Mouse (Mus musculus) granulocyte monocyte progenitor cell, adult 5-6 weeks (primary cell): ENCODE results near the gene Lta. TPM values are rescaled to one million over a fixed set of nuclear protein-coding genes. Genes with fewer than 3 reads are reported as not detected.
"Not testable (repeated sequence)": the region's sequence is repeated elsewhere in the genome, so short reads cannot be mapped to it uniquely, and the experiment has no call there.

Experiments
- ATAC-seq: replicated peaks from 2 replicates; pipeline ENCODE4 v1.8.0; 2016; ENCODE audit warnings: mild to moderate bottlenecking, moderate TSS enrichment, inconsistent platforms; ENCODE audit not compliant: poor library complexity, severe bottlenecking
- total RNA-seq, 2 experiments: library from RNA; stranded (forward) in 1 of 2; stranded (reverse) in 1 of 2; fragments of 200-712, 200-1000 nt in 1 of 2; fragments of >200 nt in 1 of 2; fragmentation: Nextera tagmentation in 1 of 2; gene quantifications; 2 replicates each; pipeline ENCODE4 v1.2.3; 2014 to 2017

The Lta gene
- total RNA-seq, 2 experiments from 2014 or later: not detected

- no peak for ATAC-seq
These were observed 35.5 kb upstream of the Lta start for GRCm38 (mm10) chr17:35240384-35241304.

GRCm38 (mm10) chr17:35239700-35240099 lies 34.5 kb upstream of the Lta start:
- ATAC-seq: no peak

GRCm38 (mm10) chr17:35237504-35237903 lies 32.4 kb upstream of the Lta start:
- ATAC-seq: no peak

- ATAC-seq: no peak
These were observed 31.8 kb upstream of the Lta start for GRCm38 (mm10) chr17:35236996-35237395.

- peak; percentile 64 for ATAC-seq
These were observed 31.2 kb upstream of the Lta start for GRCm38 (mm10) chr17:35236390-35236746.

GRCm38 (mm10) chr17:35235614-35236389 lies 30.7 kb upstream of the Lta start, which contains the start of gene Nfkbil1:
Gene Nfkbil1, minus strand, starts transcription at chr17:35235792.
- ATAC-seq: peak; percentile 68

- 0 out of 2 replicates have a peak, but pooled peaks have one; percentile 1 for ATAC-seq
These were observed 29.8 kb upstream of the Lta start for GRCm38 (mm10) chr17:35234903-35235302.

GRCm38 (mm10) chr17:35234090-35234489 lies 28.9 kb upstream of the Lta start:
- ATAC-seq: not testable (repeated sequence)

GRCm38 (mm10) chr17:35233114-35233980 lies 28.2 kb upstream of the Lta start, which contains the start of gene Atp6v1g2:
Gene Atp6v1g2, plus strand, starts transcription at chr17:35233660.
- no peak for ATAC-seq

- ATAC-seq: 0 out of 2 replicates have a peak, but pooled peaks have one; percentile 6
These were observed 27.5 kb upstream of the Lta start for GRCm38 (mm10) chr17:35232659-35233058.

- peak; percentile 17; the same call in 1 of the 2 replicates for ATAC-seq
These were observed 26.9 kb upstream of the Lta start for GRCm38 (mm10) chr17:35232043-35232442.

GRCm38 (mm10) chr17:35231022-35231421 lies 25.9 kb upstream of the Lta start:
- peak; percentile 58 for ATAC-seq

GRCm38 (mm10) chr17:35226561-35227046 lies 21.5 kb upstream of the Lta start:
- no peak for ATAC-seq

- no peak for ATAC-seq
These were observed 20.3 kb upstream of the Lta start for GRCm38 (mm10) chr17:35225456-35225855.

GRCm38 (mm10) chr17:35224641-35225040 lies 19.5 kb upstream of the Lta start:
- no peak for ATAC-seq

- peak; percentile 42 for ATAC-seq
These were observed 17.1 kb upstream of the Lta start for GRCm38 (mm10) chr17:35222299-35222698.

- ATAC-seq: peak; percentile 5; the same call in 1 of the 2 replicates
These were observed 15.2 kb upstream of the Lta start, which contains the start of gene Gm16181 for GRCm38 (mm10) chr17:35220156-35220952. Gene Gm16181, plus strand, starts transcription at chr17:35220834.

GRCm38 (mm10) chr17:35219601-35220041 lies 14.5 kb upstream of the Lta start:
- peak; percentile 71 for ATAC-seq
